Mouse (Mus musculus): ENCODE results near the gene Polr2h.

DNA sequence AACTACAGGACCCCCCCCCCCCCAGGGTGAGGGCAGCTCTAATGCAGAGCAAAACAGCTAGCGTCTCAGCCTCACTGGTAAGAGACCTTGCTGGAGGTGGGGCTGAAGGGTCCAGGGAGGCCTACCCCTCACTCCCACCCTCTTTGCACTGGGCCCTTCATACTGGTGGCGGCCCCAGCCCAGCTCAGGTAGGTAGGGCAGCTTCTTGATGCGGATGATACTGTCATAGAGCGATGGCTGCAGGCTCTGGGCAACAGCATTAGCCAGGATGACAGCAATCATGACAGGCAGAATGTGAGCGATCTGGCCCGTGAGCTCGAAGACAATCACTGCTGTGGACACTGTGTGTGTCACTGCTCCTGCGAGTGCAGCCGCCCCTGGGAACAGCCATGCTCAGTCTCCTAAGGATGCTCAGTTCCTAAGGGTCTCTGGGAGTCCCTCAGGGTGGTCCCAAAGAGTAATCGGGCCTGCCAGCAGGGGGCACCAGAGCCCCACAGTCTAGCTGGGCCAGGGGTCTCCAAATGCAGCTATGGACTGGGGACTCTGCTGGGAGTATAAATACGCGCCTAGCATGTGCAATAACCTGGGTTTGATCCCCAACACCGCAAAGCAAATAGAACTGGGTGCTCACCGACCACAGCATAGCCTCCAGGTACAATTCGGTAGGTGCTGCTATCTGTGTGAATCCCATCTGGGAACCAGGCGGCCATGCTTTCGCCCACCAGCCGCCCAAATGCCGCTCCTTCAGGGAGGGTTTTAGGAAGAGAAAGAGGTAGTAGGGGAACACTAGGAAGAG lies 8.3 kb upstream of the Polr2h start:
- no peak for TF ChIP-seq FLI1 (IDR thresholded peaks at IDR 0.05; ENCODE audit: low read length)
- no peak for TF ChIP-seq GATA1 (IDR thresholded peaks at IDR 0.05; ENCODE audit: borderline replicate concordance, low read length)

Measured in megakaryocyte, embryonic 14.5 days (primary cell).